Mouse (Mus musculus) T-helper 2 cell (primary cell): ENCODE measurements around the gene Ifngr2.
"Not testable (repeated sequence)": the region's sequence is repeated elsewhere in the genome, so short reads cannot be mapped to it uniquely, and the experiment has no call there.

Experiments
- in situ Hi-C: fragments of 300-600 bp; cut with MboI, MseI; formaldehyde crosslinking; loops from one replicate; pipeline ENCODE4 v1.15.1; 2025; ENCODE audit warnings: high pct_unique_total_duplicates

Gene Ifngr2

GRCm38 (mm10) chr16:91546836-91547741 is at the start of gene Ifngr2:
Gene Ifngr2 (plus strand): TSS chr16:91547072.
- in situ Hi-C loops, result loop anchor here (10.0 kb wide), 1 partner anchor 502 kb away; the partner anchor contains the start of gene Paxbp1

GRCm38 (mm10) chr16:91498041-91498440 is 48.8 kb upstream of the Ifngr2 start:
- in situ Hi-C loops, result loop anchor here (10.0 kb wide), 1 partner anchor 423 kb away; no protein-coding TSS in a partner anchor

GRCm38 (mm10) chr16:91504701-91505100 is 42.2 kb upstream of the Ifngr2 start:
- in situ Hi-C loops, result no loop called here

GRCm38 (mm10) chr16:91505116-91505601 is 41.7 kb upstream of the Ifngr2 start:
- in situ Hi-C loops, result no loop called here

- in situ Hi-C loops, result no loop called here
These were observed 40.5 kb upstream of the Ifngr2 start for GRCm38 (mm10) chr16:91506396-91506795.

GRCm38 (mm10) chr16:91512161-91512787 is 34.6 kb upstream of the Ifngr2 start:
- in situ Hi-C loops, result loop anchor here (5.0 kb wide), 1 partner anchor 75 kb away; no protein-coding TSS in a partner anchor

GRCm38 (mm10) chr16:91513099-91513498 is 33.8 kb upstream of the Ifngr2 start:
- in situ Hi-C loops, result loop anchor here (5.0 kb wide), 1 partner anchor 74 kb away; no protein-coding TSS in a partner anchor

GRCm38 (mm10) chr16:91517020-91517419 is 29.9 kb upstream of the Ifngr2 start:
- in situ Hi-C loops, result no loop called here

GRCm38 (mm10) chr16:91522040-91522439 is 24.8 kb upstream of the Ifngr2 start:
- in situ Hi-C loops, result no loop called here

- in situ Hi-C loops, result no loop called here
These were observed 24.2 kb upstream of the Ifngr2 start for GRCm38 (mm10) chr16:91522479-91523309.

GRCm38 (mm10) chr16:91524206-91524605 is 22.7 kb upstream of the Ifngr2 start:
- in situ Hi-C loops, result no loop called here

- in situ Hi-C loops, result no loop called here
These were observed 20.6 kb upstream of the Ifngr2 start for GRCm38 (mm10) chr16:91526274-91526673.

- in situ Hi-C loops, result no loop called here
These were observed 19.8 kb upstream of the Ifngr2 start for GRCm38 (mm10) chr16:91527051-91527450.

- in situ Hi-C loops, result no loop called here
These were observed 19.4 kb upstream of the Ifngr2 start for GRCm38 (mm10) chr16:91527500-91527899.

- in situ Hi-C loops, result no loop called here
These were observed 18.3 kb upstream of the Ifngr2 start for GRCm38 (mm10) chr16:91528578-91528977.

GRCm38 (mm10) chr16:91530830-91531229 is 16.0 kb upstream of the Ifngr2 start:
- in situ Hi-C loops, result not testable (repeated sequence)

GRCm38 (mm10) chr16:91531856-91532255 is 15.0 kb upstream of the Ifngr2 start:
- in situ Hi-C loops, result no loop called here

GRCm38 (mm10) chr16:91532429-91532828 is 14.4 kb upstream of the Ifngr2 start:
- in situ Hi-C loops, result no loop called here

GRCm38 (mm10) chr16:91533097-91534001 is 13.5 kb upstream of the Ifngr2 start:
- in situ Hi-C loops, result no loop called here

GRCm38 (mm10) chr16:91534477-91534876 is 12.4 kb upstream of the Ifngr2 start:
- in situ Hi-C loops, result no loop called here
